Mouse (Mus musculus): Measurements from ENCODE around the gene Ptpru. TPM values are rescaled to one million over a fixed set of nuclear protein-coding genes. Genes with fewer than 3 reads are reported as not detected.
A peak's percentile ranks its signal among the peaks of the same experiment; 100 is the strongest.

Gene Ptpru
- total RNA-seq, 2 experiments from 2014 or later, result 98.0 to 101 TPM

- DNase-seq (ENCODE audit: extremely low spot score in 1 of 2, low spot score in 1 of 2), result no peak
These were observed 41.6 kb downstream of the Ptpru start for GRCm38 (mm10) chr4:131796312-131797080.

DNA sequence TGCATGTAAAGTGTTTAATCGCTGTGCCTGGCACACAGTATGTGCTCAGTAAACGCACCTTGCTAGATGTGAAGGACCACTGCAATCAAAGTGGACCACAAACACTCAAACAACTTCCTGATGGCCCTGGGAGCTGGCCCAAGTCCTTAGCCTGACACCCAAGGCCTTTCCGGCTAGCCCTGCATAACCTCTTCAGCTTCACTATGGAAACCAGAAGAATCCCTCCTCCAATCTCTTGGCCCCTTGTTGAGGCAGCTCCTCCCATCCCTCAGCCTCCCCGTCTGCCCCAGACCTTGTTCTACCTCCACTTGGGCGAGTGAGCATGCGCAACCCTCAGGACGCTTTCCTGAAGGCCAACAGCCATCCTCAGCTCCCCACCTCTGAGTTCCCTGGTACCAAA, 51.3 kb downstream of the Ptpru start:
- DNase-seq (ENCODE audit: extremely low spot score in 1 of 2, low spot score in 1 of 2), result no peak

- DNase-seq (ENCODE audit: extremely low spot score in 1 of 2, low spot score in 1 of 2), result peak in 1 of 2 experiments; percentile 70
These were observed 54.1 kb downstream of the Ptpru start for GRCm38 (mm10) chr4:131784034-131784433.

DNA sequence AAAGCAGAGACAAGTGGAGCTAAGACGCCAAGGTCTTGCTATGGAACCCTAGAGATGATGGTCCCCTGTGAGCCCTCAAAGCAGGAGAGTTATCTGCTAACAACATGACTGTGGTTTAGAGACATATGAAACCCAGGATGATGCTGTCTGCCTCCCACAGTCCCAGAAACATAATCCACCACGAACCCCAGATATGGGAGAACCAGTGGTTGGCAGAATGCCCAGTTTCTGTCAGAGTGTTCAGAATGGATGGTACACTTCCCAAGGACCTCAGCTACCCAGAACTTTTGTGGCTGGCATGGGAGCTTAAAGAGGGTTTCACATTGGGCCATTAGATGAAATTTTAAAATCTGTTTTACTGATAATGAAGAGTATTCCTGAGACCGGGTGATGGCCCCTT, 57.1 kb downstream of the Ptpru start:
- DNase-seq (ENCODE audit: extremely low spot score in 1 of 2, low spot score in 1 of 2), result peak in 1 of 2 experiments; percentile 37

GRCm38 (mm10) chr4:131778616-131779275, 59.3 kb downstream of the Ptpru start:
- DNase-seq (ENCODE audit: extremely low spot score in 1 of 2, low spot score in 1 of 2), result no peak

GRCm38 (mm10) chr4:131771384-131771783, 66.7 kb downstream of the Ptpru start:
- no peak for DNase-seq (ENCODE audit: extremely low spot score in 1 of 2, low spot score in 1 of 2)

GRCm38 (mm10) chr4:131763911-131764310, 74.2 kb downstream of the Ptpru start:
- no peak for DNase-seq (ENCODE audit: extremely low spot score in 1 of 2, low spot score in 1 of 2)

- no peak for DNase-seq (ENCODE audit: extremely low spot score in 1 of 2, low spot score in 1 of 2)
These were observed 74.6 kb downstream of the Ptpru start for GRCm38 (mm10) chr4:131763479-131763878.

DNA sequence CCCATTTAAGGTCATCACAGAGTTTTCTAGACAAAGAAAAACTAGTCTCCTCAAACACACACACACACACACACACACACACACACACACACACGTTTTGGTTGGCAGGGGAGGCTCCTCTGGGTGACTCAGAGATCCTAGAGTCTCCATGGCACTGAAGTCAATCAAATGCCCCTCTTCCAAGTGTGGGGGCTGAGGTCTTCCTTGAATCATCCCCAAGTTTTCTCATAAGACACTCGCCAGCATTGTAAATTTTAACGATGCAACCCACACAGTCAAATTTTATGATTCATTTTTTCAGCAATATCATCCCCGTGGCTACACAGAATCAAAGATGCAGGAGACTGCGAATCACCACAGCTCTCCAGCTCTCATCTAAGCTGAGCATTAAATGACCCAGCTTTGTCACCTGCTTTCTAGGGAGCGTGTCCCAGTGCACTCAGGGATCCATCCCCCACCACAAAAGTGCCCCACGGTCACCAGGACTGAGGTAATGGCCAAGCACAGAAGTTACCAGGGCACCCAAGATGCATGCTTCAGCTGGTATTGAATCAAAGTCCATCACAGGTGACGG, 75.8 kb downstream of the Ptpru start:
- no peak for DNase-seq (ENCODE audit: extremely low spot score in 1 of 2, low spot score in 1 of 2)

- DNase-seq (ENCODE audit: extremely low spot score in 1 of 2, low spot score in 1 of 2), result no peak
These were observed 85.8 kb downstream of the Ptpru start for GRCm38 (mm10) chr4:131752204-131752837.

- DNase-seq (ENCODE audit: extremely low spot score in 1 of 2, low spot score in 1 of 2), result no peak
These were observed 86.5 kb downstream of the Ptpru start for GRCm38 (mm10) chr4:131751561-131751960.

DNA sequence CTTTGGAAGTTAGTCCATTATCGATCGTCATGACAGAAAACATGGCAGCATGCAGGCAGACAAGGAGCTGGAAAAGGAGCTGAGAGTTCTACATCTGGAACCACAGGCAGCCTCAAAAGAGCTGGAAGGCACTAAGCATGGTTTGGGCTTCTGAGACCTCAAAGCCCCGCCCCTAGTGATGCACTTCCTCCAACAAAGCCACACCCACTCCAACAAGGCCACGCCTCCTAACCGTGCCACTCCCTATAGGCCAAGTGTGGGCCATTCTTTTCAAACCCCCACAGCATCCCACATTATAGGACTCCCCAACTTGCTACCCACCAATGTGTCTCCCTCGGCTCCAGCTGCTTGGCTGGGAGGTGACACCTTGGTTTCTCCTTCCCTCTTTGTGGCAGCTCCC, 88.3 kb downstream of the Ptpru start:
- DNase-seq (ENCODE audit: extremely low spot score in 1 of 2, low spot score in 1 of 2), result no peak

- DNase-seq (ENCODE audit: extremely low spot score in 1 of 2, low spot score in 1 of 2), result no peak
These were observed 93.4 kb downstream of the Ptpru start for GRCm38 (mm10) chr4:131744685-131745043.

GRCm38 (mm10) chr4:131743831-131744684, 94.0 kb downstream of the Ptpru start:
- DNase-seq (ENCODE audit: extremely low spot score in 1 of 2, low spot score in 1 of 2), result no peak

GRCm38 (mm10) chr4:131743031-131743430, 95.1 kb downstream of the Ptpru start:
- no peak for DNase-seq (ENCODE audit: extremely low spot score in 1 of 2, low spot score in 1 of 2)

DNA sequence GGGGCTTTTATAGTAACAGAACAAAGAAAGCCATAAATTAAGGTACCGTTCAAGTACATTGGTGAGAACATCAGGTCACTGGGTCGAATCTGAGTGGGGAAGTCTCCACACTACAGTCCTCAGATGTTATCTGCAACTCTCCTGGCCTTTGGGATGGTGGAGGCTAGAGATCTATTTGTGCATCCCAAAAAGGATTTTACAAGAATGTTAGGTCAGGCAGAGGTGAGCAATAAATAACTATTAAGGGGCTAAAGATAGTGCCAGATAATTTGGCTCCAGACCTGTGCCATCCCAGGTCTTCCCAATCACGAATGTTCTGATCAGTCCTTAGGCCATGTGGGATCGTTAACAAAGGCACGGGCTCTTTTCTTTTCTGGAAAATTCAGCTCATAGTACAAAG, 97.5 kb downstream of the Ptpru start:
- DNase-seq (ENCODE audit: extremely low spot score in 1 of 2, low spot score in 1 of 2), result no peak

GRCm38 (mm10) chr4:131728628-131729027, 109.5 kb downstream of the Ptpru start:
- no peak for DNase-seq (ENCODE audit: extremely low spot score in 1 of 2, low spot score in 1 of 2)

DNA sequence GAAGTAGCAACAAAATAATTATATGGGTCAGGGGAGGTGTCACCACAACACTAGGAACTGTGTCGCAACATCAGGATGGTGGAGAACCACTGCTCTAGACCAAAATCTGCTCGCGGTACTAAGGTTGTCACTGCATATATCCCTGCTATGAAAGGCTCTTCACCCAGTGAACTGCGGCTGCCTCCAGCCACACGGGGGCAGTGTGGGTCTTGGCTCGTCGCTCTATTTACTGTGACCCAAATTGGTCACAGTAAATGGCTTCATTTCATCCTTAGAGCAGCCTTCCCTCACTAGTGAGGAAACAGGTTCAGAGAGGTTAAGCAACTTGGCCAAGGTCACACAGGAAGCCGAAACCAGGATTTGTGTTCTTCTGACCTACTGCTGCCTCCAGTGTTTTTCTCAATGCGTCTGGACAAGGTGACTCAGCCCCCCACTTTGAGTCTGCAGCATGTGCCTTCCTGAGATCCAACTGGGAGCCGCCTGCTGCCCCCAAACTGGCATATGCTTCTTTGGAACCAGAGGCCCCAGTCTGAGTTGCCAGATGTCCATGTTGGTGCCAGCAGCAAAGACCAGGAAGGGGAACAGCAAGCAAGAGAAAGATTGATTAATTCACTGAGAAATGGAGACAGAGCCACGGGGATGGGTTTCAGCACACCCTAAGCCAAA, 114.5 kb downstream of the Ptpru start:
- DNase-seq (ENCODE audit: extremely low spot score in 1 of 2, low spot score in 1 of 2), result peak; percentile 24 to 68

- DNase-seq (ENCODE audit: extremely low spot score in 1 of 2, low spot score in 1 of 2), result no peak
These were observed 115.8 kb downstream of the Ptpru start for GRCm38 (mm10) chr4:131722121-131722841.

Measured in layer of hippocampus, postnatal 25 days (tissue).